Mouse (Mus musculus): Measurements from ENCODE around the gene Dhdds.

Gene Dhdds

GRCm38 (mm10) chr4:134000466-134001438, at the start of gene Dhdds:
Gene Dhdds (minus strand): TSS chr4:134000918.
- DNase-seq (ENCODE audit: low read depth): peak; percentile 99

DNA sequence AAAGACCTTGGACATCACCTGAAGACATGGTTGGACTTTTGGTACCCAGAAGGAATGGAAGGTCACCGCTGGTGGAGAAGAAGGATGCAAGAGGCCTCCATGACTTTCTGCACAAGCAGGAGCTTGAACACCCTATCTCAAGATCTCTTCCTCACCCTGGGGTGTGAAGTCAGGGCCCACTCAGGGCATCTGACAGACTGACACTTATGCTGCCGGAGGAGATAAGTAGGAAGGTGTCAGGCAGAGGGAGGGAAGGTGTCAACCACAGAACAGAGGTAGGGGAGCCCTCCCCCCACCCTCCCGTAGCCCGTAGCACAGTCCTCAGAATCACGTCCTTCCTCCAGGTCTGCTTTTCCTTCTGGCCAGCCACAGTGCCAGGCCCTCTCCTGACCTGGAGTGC, 46.9 kb upstream of the Dhdds start:
- DNase-seq (ENCODE audit: low read depth): no peak

DNA sequence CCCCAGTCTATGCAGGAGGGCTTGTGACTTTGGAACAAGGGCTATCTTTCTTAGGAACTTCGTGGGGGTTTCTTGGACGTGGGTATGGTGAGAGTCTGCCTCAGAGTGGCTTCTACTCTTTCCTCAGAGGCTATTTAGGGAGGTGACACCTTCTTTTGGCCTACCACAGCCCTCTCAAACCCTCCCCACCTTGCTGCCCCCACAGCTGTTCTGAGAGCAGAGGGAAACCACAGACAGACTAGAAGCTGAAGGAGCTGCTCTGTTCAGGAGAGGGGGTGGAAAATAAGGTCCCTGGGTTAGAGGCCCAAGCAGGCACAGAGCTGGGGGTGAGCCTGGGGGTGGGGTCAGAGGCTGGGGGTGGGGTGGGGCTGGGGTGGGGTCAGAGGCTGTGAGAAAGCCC, 42.3 kb upstream of the Dhdds start:
- DNase-seq (ENCODE audit: low read depth): no peak

DNA sequence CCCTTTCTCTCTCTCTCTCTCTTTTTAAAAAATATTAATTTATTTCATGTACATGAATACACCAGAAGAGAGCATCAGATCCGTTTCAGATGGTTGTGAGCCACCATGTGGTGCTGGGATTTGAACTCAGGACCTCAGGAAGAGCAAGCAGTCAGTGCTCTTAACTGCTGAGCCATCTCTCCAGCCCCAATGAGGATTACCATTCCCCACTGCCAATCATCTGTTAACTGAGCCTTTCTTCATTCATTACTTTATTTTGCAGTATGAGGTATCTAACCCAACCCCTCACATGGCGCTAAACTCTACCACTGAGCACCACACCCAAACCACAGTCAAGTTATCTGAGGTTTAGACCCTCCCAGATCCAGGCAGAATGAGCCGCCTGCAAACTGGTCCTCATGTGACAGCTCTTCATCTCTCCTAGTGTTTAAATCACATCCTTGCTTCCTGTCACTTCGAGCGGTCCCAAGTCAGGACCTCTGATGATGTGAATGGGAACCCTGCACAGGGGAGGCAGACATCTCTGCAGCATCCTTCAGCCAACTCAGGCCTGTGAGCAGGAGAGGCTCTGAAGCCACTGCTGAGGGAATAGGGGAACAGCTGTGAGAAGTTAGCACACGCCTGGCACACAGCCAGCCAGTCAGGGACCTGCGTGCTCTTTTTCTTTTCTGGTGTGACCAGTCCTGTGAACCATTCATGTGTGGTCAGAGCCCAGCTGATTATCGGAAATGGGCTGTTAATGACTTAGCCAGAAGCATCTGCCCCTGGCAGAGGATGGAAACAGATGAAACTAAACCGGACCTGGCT, 40.8 kb upstream of the Dhdds start:
- DNase-seq (ENCODE audit: low read depth): peak; percentile 63

DNA sequence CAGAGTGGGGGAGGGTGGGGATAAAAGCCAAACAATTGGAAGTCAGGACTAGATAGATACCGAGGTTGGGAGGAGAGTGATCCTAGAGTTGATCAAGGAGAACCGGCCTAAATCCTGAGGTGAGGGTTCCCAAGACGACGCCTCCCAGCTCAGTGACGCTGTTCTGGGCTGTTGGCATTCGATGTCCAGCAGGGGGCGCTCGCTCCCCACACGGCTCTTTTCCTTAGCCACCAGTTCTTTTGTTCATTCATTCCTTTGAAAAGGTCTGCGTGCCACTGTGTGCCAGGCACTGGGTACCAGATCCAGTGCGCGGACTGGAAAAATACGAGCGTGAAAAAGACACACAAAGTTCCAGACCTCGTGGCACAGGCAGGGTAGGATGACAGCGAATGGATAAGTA, 35.2 kb upstream of the Dhdds start:
- DNase-seq (ENCODE audit: low read depth): peak; percentile 92

- no peak for DNase-seq (ENCODE audit: low read depth)
Measured at GRCm38 (mm10) chr4:134025802-134026201, 25.1 kb upstream of the Dhdds start.

GRCm38 (mm10) chr4:134020621-134021020, 19.9 kb upstream of the Dhdds start:
- peak; percentile 71 for DNase-seq (ENCODE audit: low read depth)

- no peak for DNase-seq (ENCODE audit: low read depth)
Measured at GRCm38 (mm10) chr4:134019641-134020351, 19.1 kb upstream of the Dhdds start.

DNA sequence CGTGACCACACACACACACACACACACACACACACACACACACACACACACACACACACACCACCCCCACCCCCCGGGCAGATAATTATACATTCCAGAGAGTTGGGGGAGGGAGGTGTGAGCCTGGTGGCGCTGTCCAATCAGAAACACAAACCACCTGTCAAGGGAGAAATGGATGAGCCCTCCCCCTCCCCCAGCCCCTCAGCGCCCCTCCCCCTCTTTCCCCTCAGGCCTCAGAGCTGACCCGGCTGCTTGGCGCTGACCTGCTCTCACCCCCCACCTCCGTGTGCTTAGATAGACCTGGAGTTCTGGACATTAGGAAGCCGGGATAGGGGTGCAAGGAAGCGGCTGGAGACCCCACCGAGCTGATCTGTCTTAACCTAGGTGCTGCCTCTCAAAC, 18.5 kb upstream of the Dhdds start:
- no peak for DNase-seq (ENCODE audit: low read depth)

DNA sequence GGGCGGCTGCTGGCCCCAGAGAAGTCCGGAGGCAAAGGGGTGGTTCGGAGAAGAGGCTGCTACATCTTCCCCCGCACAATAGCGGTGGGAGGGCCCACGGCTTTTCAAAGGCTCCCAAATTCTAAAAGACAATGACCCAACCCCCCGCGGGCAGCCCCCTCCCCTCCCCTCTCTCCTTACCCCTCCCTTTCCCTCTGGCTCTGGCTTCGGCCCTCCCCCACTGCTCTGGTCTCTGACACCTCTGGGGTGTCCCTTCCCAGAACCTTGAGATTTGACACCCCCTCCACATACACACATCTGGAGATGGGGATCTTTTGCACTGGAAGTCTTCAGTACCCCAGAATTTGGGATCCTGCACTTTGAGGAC, 18.0 kb upstream of the Dhdds start, which contains the start of gene Lin28a:
Gene Lin28a, minus strand, starts transcription at position 63 of the 367 bp plus-strand sequence.
- DNase-seq (ENCODE audit: low read depth): no peak

DNA sequence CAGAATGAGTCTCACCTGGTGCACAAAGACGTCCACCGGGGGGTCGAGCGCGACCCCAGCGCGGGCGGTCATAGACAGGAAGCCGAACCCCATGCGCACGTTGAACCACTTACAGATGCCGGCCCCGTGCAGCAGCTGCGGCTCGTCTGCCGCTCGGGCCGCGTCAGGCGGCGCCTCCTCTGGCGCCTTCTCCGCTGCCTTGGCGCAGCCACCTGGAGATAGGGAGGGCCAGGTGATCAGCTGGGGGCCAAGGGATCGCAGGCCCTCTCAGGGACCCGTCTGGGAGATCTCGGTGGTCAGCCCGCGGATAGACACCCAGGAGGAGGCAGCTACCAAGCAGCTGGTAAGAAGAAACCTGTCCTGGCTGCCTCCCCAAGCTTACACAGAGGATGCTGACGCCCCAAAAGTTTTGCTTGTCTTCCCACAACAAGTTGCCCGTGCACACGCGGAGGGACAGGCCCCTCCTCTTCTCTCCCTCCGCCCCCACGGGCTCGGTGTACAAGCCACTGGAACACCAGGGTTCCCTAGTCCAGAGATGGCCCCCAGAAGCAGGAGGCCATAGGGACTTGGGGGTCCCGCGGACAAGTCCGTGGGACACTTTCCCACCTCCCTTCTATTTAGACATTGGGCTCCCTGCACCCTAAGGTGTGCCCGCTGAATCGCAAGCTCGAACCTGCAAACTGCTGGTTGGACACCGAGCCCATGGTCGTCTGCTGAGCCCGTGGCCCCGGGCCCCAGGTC, 17.5 kb upstream of the Dhdds start:
- no peak for DNase-seq (ENCODE audit: low read depth)

GRCm38 (mm10) chr4:134017201-134017865, 16.6 kb upstream of the Dhdds start:
- no peak for DNase-seq (ENCODE audit: low read depth)

DNA sequence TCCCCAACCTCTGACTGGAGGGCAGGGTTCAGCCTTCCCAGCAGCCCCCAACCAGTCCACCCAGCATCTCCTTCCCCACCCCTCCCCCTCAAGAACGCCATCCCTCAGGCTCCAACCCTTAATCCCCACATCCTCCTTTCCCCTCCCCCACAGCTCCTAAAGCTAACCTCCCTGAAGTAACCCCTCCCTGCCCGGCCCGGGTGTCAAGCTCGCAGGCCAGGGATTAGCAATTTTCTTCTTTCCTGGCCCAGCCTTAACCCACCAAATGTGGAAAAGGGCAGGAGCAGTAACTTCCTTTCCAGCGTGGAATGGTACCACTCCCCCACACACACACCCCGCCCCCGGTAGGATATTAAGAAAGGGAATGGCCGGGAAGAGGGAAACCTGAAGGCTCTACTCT, 16.0 kb upstream of the Dhdds start:
- DNase-seq (ENCODE audit: low read depth): no peak

- no peak for DNase-seq (ENCODE audit: low read depth)
Measured at GRCm38 (mm10) chr4:134016208-134016607, 15.5 kb upstream of the Dhdds start.

- DNase-seq (ENCODE audit: low read depth): no peak
Measured at GRCm38 (mm10) chr4:134012858-134013528, 12.3 kb upstream of the Dhdds start.

- no peak for DNase-seq (ENCODE audit: low read depth)
Measured at GRCm38 (mm10) chr4:134011450-134012414, 11.0 kb upstream of the Dhdds start.

DNA sequence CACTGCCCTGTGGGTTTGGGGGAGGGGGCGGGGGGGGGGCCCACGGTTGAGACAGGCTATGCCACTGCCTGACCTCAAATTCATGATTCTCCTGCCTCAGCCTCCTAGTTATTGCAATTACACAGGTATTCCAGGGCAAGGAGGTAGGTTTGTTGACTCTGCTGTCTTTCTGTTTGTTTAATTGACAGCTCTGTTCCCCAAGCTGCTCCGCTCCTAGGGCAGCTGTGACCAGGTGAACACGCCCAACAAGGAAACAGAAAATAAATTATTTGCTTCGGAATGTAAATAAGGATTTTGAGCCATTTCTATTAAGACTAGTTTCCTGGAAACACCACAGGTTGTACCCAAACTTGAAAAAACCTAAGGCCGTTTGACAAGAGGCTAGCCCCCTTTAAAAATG, 9.0 kb upstream of the Dhdds start:
- DNase-seq (ENCODE audit: low read depth): no peak

GRCm38 (mm10) chr4:134006845-134007244, 6.1 kb upstream of the Dhdds start:
- no peak for DNase-seq (ENCODE audit: low read depth)

Data from naive thymus-derived CD4-positive, alpha-beta T cell, adult 2 months (primary cell).